ENCODE assay signal across 20 mouse cellular contexts in the genomic region with DNA sequence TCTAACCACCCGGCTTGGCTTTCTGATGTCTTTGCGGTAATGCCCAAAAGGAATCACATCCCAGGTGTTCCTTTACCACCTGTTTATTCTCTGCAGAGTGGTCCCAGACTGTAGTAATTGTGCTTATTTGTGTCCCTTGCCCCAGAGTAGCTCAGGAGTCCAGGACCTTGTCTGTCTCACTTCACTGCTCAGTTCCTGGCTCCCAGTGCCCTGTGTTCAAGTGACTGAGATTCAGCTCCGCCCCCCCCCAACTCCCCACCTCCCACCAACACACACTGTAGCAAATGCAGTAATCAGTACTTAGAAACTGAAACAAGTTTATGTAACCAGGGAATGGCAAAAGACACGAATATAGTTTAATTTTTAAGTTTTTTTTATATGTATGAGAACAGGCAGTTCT. TPM values are rescaled to one million over a fixed set of nuclear protein-coding genes. Genes with fewer than 3 reads are reported as not detected.
DNase-seq lines count a peak whose midpoint lies in the region; ATAC-seq and TF ChIP-seq lines count a peak whose summit lies in the region.
"Had no signal": no experiment of that assay in that cellular context is flagged by ENCODE, and none has a peak within 500 bp of the region (broad histone marks: within the 10 kb centered on the region; RNA-seq: fewer than 3 reads in every experiment).

No protein-coding gene starts in this region.

- no peaks in the 10 kb centered on the region for H3K36me3 ChIP-seq in intestine, embryonic 15.5 days
- peaks cover 24% of the 10 kb centered on the region; the same call in 1 of the 2 replicates for H3K36me3 ChIP-seq in intestine, postnatal 0 days (ENCODE audit: control insufficient read depth, insufficient read depth)

- no peak overlapping the region for H3K9ac ChIP-seq in intestine, embryonic 15.5 days
- H3K9ac ChIP-seq in intestine, postnatal 0 days (ENCODE audit: low read depth, low read length): no peak overlapping the region
- H3K9ac ChIP-seq: embryonic facial prominence, embryonic 15.5 days; heart, embryonic 13.5 days had no signal

- peak overlapping the region; percentile 82; the same call in 1 of the 2 replicates for H3K27ac ChIP-seq in intestine, embryonic 15.5 days
- peak overlapping the region; percentile 87 for H3K27ac ChIP-seq in intestine, postnatal 0 days (ENCODE audit: low read depth, low read length)
- H3K27ac ChIP-seq: embryonic facial prominence, embryonic 15.5 days; forebrain, embryonic 10.5 days; heart, embryonic 13.5 days had no signal

- no peak for ATAC-seq in intestine, embryonic 15.5 days
- ATAC-seq in intestine, postnatal 0 days: no peak
- ATAC-seq: forebrain, embryonic 14.5 days had no signal

- H3K27me3 ChIP-seq in intestine, embryonic 15.5 days (replicated peaks): no peaks in the 10 kb centered on the region
- H3K27me3 ChIP-seq in intestine, postnatal 0 days (replicated peaks; ENCODE audit: control insufficient read depth, insufficient read depth, low read length): no peaks in the 10 kb centered on the region
- H3K27me3 ChIP-seq: embryonic facial prominence, embryonic 15.5 days; heart, embryonic 13.5 days had no signal

- peak; percentile 33 to 64 for DNase-seq in kidney, postnatal 25 days
- DNase-seq in kidney, postnatal 10 days: no peak
- no peak for DNase-seq in gastrocnemius, adult 18-20 months (ENCODE audit: low spot score)
- no peak for DNase-seq in testis, postnatal 14 days (ENCODE audit: low spot score)
- DNase-seq: adrenal gland, adult 2 months; adrenal gland, postnatal 25 days; cerebellum, adult 2 months; cerebellum, postnatal 10 days; embryo, embryonic 11 days; gastrocnemius, postnatal 36 days; heart, postnatal 36 days had no signal

- TF ChIP-seq CTCF in intestine, postnatal 0 days (IDR thresholded peaks at IDR 0.05; ENCODE audit: low read depth): no peak

- H3K4me1 ChIP-seq in intestine, embryonic 15.5 days (replicated peaks): no peaks in the 10 kb centered on the region
- H3K4me1 ChIP-seq in intestine, postnatal 0 days (replicated peaks; ENCODE audit: control insufficient read depth, insufficient read depth, low read length): no peaks in the 10 kb centered on the region; the same call in 1 of the 2 replicates
- H3K4me1 ChIP-seq: embryonic facial prominence, embryonic 15.5 days had no signal

- no peak overlapping the region for H3K4me3 ChIP-seq in intestine, embryonic 15.5 days (replicated peaks)
- H3K4me3 ChIP-seq in intestine, postnatal 0 days (ENCODE audit: low read depth, low read length): no peak overlapping the region
- H3K4me3 ChIP-seq: embryonic facial prominence, embryonic 15.5 days; erythroblast, embryonic 14.5 days; forebrain, embryonic 10.5 days; heart, embryonic 13.5 days had no signal

- H3K4me2 ChIP-seq in intestine, embryonic 15.5 days (replicated peaks): no peak overlapping the region
- no peak overlapping the region for H3K4me2 ChIP-seq in intestine, postnatal 0 days (replicated peaks; ENCODE audit: low read depth)
- H3K4me2 ChIP-seq: embryonic facial prominence, embryonic 15.5 days; heart, embryonic 13.5 days had no signal

- 78% methylated on average over 4 of the region's 4 CpGs for WGBS in intestine, embryonic 15.5 days
- 75% methylated on average over 4 of the region's 4 CpGs for WGBS in intestine, postnatal 0 days

- no peaks in the 10 kb centered on the region for H3K9me3 ChIP-seq in intestine, embryonic 15.5 days
- no peaks in the 10 kb centered on the region for H3K9me3 ChIP-seq in intestine, postnatal 0 days (ENCODE audit: control insufficient read depth)
- H3K9me3 ChIP-seq: embryonic facial prominence, embryonic 15.5 days; forebrain, embryonic 10.5 days; heart, embryonic 13.5 days had no signal

RNA-seq across cellular contexts. Expression of a gene that starts 19.0 kb away (rescaled TPM):
- 82.5 and 85.1 TPM in 2 replicates for polyA plus RNA-seq in intestine, embryonic 15.5 days (2015; fragmentation: Nextera tagmentation; extraction: Ambion mirVana)
- polyA plus RNA-seq in intestine, postnatal 0 days (2015; fragmentation: Nextera tagmentation; extraction: Ambion mirVana): 89.5 and 92.4 TPM in 2 replicates
- 10 to 100 TPM; 25.1 to 31.5 TPM for total RNA-seq in gastrocnemius, adult 18-20 months (2021)

RNA-seq across cellular contexts. Expression of a gene that starts 56.5 kb away (rescaled TPM):
- 3.6 and 3.7 TPM in 2 replicates for polyA plus RNA-seq in intestine, embryonic 15.5 days (2015; fragmentation: Nextera tagmentation; extraction: Ambion mirVana)
- polyA plus RNA-seq in intestine, postnatal 0 days (2015; fragmentation: Nextera tagmentation; extraction: Ambion mirVana): 1.7 and 1.8 TPM in 2 replicates
- total RNA-seq in gastrocnemius, adult 18-20 months (2021): under 1 TPM; 0.57 to 0.83 TPM
- total RNA-seq: common myeloid progenitor, adult 5-6 weeks had no signal
- polyA plus RNA-seq: embryonic facial prominence, embryonic 11.5 days; erythroblast, embryonic 14.5 days had no signal

Comparison
In these comparisons a context has a peak if more than half of its experiments do, and no peak if none do; other contexts are left out.
1. DNase-seq: peak in kidney, postnatal 25 days (2 of 2); none in kidney, postnatal 10 days (single experiment), gastrocnemius, adult 18-20 months (single experiment) and testis, postnatal 14 days (single experiment).